Mouse (Mus musculus) thymus, postnatal 36 days (tissue): ENCODE measurements around the gene Mypop.

Experiments used
- DNase-seq, 2 experiments: peaks; one replicate each; pipeline ENCODE4 v3.0.0; 2022; ENCODE audit warnings: mixed read lengths in 2 of 2

The Mypop gene

DNA sequence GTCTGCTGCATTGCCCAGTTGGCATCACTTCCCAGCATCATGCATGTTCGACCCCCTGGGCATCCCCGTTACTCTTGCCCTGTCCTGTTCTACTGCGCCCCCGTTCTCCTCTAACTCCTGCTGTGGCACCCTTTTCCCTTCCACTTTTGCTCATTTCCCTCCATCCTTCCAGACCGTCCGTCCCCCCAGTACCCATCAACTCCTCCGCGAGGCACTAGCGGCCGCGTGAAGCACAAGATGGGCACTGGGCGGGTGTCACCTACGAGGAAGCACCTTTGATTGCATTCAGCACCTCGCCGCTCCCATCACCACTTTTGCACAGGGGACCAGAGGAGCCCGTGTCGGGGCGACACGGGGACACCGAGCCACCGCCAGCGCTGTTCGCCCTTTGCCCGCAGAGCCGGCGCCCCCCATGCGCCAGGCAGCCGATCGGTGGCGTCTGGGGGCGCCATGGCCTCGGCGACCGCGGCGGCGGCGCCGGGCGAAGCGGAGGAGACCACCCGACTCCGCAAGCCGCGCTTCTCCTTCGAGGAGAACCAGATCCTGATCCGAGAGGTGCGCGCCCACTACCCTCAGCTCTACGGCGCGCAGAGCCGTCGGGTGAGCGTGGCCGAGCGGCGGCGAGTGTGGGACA lies 732 bp downstream of the Mypop start:
- peak; percentile 25 to 49 for DNase-seq

DNA sequence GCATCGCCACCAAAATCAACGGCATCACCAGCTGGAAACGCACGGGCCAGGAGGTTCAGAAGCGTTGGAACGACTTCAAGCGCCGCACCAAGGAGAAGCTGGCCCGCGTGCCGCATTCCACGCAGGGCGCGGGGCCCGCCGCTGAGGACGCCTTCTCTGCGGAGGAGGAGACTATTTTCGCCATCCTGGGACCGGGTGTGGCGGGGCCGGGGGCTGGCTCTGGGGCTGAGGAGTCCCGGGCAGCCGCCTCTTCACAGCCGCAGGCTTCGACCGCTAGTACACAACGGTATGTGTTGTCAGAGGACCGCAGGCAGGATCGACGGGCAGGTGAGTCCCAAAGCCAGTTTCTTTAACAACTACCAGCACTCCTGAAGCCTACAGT lies 1.2 kb downstream of the Mypop start:
- peak in 1 of 2 experiments; percentile 33 for DNase-seq

DNA sequence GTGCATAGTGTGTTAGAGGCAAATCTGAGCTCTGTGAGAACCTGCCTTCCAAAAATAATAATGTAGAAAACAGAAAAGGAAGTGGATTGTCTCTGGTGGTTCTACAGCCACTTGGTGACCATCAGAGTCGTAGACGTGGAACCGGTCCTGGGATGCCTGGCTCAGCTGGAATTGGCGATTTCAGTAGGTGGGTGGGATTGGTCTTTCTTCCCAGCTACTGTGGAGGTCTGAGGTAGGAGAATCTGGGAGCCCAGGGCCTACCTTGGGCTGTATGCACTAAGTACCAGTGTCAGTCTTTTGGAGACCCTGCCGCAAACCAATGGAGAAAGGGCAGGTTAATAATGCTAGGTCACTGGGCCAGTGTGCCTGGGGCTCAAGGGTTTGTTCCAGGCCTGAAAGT lies 2.0 kb downstream of the Mypop start:
- DNase-seq, result no peak

DNA sequence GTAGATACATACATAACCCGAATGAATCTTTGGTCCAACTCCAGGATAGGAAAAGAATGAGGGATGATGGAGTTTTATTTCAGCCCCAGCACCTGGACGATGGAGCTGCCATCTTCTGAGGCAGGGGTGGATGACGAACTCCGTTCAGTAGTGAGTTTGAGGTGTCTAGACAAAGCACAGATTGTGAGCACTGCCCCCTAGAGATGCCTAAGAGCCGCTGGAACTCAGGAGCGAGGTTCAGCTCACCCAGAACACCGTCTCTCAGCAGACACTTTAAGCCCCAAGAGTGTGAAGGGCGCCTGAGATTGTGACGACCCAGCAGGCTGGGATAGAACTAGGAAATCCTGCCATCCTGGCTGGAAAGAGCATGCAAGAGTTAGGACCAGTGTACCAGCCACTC lies 7.8 kb downstream of the Mypop start:
- DNase-seq, result no peak

DNA sequence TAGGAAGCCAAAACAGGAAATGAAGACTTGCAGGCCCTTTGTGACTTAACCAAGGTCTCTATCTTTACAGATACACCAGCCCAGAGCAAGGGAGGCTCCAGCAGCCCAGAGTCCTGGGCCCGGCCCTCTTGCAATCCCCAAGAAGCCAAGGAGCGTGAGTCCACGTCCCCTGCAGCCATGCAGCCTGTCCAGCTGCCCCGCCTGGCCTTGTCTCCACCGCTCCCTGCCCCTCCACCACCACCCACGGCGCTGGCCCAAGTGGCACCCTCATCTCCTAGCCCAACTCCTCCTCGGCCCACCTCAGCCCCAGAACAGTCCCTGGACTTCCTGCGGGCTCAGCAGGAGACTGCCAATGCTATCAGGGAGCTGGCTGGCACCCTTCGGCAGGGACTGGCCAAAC lies 9.4 kb downstream of the Mypop start:
- peak; percentile 44 to 61 for DNase-seq

DNA sequence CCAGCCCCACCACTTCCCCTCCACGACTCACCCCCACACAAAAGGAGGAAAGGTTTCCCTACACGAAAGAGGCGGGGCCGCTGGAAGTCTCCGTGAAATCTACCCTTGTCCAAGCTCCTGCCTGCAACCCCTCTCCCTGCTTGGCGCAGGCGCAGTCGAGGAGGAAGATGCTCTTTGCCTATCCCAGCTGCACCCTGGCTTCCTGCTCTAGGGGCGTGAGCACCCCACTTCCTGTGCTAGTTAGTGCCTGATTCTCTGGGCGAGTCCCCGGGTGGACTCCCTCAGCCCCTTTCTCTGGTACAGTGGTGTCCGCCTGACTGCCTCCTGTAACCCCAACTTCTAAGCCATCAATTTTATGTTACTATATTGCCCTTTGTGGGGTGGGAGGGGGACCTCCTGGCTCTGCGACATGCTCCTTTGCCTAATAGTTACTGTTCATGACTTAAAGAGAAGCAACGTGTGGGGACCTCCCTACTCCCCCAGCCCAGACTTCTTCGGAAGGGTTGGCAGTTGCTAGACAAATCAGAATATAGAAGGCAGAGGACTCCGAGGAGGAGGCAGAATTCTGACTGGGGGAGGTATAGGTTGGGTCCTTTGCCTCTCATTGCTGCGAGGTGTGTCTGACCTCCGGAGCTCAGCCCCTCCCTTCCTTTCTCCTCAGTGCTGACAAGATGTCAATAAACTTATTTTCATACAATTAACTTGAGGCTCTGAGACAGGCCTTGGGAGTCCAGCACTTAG lies 10.2 kb downstream of the Mypop start:
- peak; percentile 92 to 96 for DNase-seq

DNA sequence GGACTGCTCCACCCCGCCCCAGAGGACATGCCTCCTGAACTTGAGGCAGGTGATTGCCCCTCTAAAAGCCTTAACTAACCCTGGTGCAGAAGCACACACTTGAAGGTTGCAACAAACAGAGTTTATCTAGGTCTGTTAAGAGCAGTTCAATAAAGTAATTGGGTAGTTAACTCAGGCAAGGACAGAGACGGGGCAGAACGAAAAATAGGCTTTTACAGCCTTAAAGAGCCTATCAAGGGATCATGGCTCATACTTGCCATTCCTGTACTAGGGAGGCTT lies 10.7 kb downstream of the Mypop start:
- no peak for DNase-seq

DNA sequence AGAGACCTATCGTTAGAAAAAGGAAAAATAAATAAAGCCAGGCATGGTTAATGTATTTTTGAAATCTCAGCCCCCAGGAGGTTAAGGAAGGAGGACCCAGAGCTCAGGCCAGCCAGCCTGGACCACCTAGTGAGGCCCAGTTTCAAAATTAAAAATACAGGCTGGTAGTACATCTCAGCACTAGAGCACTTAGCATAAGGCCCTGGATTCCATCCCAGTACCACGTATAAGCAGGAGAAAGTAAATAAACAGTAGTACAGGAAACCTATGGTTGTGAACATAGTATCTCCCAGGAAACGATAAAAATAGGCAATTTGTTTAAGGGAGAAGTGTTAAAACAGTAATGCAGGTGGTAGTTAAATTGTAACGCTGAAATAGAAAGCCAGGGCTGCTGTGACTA lies 11.1 kb downstream of the Mypop start:
- no peak for DNase-seq

DNA sequence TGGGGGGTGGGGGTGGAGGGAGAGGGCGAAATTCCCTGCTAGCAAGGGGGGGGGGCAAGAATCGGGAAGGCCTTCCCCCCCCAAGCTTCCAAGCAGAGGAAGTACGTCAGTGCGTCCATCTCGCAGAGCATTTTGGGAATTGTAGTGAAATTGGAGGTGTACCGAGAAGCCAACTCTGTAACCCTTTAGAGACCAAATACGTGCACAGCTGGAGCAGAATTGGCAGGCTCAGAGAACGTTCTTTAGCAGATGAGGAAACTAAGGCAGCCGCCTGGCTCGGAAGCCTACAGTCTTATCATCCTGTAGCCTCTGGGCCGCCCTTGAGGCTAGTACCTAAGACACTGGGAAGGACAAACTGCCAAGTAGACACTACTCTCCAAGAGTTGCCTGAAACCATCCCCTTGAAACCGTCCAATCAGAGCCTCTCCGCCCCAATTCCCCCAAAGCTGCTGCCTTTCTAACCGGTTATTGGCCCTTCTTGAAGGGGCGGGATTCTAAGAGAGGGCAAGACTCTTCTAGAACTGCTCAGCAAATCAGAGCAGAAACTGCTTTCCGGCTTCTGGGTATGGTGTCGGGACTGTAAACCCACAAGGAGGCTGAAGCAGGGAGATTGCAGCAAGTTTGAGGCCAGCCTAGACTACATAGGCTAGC lies 11.9 kb downstream of the Mypop start:
- DNase-seq, result peak; percentile 63 to 65

DNA sequence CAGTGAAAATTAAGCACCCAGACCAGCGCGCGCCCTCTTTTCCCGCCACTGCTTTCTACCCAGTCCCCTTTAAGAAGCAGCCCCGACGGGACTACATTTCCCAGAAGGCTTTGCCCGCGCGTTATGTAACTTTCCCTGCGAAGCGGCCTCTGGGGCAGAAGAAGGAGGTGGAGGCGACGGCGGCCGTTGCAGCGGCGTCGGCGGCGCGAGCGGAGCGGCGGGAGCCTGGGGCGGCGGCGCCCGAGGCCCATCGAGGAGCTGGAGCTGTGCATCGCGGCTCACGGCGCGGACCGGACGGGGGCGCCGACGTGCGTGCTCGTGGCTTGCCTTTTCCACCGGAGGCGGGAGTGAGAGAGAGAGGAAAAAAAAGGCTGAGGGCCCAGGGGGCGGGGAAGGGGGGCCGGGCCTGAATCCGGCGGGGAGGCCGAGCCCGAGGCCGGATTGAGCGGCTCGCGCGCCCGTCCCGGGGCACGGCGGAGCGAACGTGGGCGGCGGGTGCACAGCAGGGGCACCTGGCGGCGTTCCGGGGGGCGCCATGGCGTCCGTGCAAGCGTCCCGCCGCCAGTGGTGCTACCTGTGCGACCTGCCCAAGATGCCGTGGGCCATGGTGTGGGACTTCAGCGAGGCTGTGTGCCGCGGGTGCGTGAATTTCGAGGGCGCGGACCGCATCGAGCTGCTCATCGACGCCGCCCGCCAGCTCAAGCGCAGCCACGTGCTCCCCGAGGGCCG lies 13.0 kb downstream of the Mypop start, which contains the start of gene Irf2bp1:
Gene Irf2bp1, plus strand, starts transcription at position 143 of the 729 bp plus-strand sequence.
- peak; percentile 90 to 93 for DNase-seq

DNA sequence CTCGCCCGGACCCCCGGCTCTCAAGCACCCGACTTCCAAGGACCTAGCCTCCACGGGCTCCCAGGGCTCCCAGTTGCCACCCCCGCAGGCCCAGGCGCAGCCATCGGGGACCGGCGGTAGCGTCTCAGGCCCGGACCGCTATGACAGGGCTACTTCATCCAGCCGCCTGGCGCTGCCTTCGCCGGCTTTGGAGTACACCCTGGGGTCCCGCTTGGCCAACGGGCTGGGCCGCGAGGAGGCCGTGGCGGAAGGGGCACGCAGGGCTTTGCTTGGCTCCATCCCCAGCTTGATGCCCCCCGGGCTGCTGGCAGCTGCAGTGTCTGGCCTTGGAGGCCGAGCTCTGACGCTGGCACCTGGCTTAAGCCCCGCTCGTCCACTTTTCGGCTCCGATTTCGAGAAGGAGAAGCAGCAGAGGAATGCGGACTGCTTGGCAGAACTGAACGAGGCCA lies 13.6 kb downstream of the Mypop start:
- peak in 1 of 2 experiments; percentile 56 for DNase-seq

DNA sequence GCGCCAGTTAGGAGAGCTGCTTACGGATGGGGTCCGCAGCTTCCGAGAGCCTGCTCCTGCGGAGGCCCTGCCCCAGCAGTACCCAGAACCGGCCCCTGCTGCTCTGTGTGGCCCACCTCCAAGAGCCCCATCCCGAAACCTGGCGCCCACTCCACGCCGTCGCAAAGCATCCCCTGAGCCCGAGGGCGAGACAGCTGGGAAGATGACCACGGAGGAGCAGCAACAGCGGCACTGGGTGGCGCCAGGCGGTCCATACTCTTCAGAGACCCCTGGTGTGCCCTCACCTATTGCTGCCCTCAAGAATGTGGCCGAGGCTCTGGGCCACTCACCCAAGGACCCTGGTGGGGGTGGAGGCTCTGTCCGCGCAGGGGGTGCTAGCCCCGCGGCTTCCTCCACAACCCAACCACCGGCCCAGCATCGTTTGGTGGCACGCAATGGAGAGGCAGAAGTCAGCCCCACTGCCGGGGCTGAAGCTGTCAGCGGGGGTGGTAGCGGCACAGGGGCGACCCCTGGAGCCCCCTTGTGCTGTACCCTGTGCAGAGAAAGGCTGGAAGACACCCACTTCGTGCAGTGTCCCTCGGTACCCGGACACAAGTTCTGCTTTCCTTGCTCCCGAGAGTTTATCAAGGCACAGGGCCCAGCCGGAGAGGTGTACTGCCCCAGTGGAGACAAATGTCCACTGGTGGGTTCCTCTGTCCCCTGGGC lies 14.5 kb downstream of the Mypop start:
- DNase-seq, result peak in 1 of 2 experiments; percentile 39

DNA sequence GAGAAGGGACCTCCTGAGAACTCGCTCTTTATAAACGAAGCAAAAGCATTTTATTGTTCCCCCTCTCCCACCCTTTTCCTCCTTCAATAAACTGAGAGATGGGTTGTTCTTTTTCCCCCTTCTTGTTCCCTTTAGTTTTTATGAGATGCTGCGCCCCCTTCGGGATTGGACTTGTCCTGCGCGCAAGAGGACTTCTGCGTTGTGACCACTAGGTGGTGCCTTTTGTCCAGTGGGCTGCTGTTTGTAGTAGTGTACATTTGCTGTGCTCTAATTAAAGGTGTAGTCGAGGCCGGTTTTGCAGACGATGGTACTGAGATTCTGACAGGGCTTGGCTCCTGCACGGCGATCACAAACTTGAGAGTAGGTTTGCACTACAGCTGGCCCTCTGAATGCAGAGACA lies 15.4 kb downstream of the Mypop start:
- peak; percentile 71 to 75 for DNase-seq

DNA sequence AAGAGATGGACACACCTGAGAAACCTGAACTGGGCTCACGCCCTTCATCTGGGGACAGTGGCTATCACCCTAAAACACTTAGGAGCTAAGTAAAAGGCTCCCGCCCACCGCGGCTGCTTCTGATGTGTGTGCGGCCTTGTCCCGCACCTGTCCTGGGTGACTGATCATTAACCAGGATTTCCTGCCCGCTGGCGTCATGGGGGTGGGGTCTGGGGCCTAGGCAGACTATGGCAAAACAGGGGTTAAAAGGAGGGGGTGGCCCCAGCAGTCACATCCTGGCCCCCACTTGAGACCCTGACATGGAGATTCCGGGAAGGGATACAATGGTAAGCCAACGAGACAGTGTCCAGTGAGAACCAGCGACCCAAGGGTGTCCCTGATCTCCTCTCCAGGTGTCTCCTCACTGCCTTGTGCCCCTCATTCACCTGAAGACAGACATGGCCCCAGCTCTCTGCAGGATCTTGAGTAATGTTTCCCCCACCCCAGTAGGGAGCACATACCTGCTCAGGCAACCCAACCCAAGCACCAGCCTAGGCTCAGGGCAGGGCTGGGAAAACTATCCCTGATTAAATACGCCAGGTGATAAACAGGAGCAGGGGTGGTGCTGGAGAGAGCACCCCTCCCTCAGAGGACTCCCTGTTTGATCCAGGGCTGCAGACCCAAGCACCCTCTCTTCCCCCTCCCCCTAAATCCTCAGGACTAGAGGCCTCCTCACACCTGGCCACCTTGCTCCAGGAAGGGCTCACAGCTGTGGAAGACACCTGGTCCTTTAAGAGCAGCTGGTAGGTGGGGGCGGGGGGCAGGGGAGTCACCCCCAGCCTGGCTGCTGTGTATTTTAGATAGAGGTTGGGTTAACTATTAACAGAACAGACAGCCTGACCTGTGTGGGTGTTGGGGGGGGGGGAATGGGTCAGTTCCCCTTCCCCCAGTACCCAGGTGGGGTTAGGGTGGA lies 16.3 kb downstream of the Mypop start:
- DNase-seq, result no peak

DNA sequence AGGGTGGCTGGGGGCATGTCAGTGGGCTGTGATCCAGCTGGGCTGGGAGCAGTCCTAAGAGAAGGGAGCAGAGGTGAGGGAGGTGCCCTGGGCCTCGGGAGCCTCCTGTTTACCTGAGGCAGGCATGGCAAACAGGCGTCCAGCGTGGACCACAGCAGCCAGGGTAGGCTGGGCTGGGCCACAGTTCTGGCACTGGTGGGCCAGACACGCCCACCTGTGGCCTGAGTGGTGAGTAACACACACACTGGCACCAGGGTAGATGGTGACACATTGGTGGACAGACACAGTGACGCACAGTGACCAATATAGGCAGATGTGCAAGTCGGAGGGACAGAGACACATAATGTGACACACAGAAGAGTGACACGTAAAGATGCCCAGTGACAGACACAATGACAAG lies 19.5 kb downstream of the Mypop start:
- DNase-seq, result no peak

DNA sequence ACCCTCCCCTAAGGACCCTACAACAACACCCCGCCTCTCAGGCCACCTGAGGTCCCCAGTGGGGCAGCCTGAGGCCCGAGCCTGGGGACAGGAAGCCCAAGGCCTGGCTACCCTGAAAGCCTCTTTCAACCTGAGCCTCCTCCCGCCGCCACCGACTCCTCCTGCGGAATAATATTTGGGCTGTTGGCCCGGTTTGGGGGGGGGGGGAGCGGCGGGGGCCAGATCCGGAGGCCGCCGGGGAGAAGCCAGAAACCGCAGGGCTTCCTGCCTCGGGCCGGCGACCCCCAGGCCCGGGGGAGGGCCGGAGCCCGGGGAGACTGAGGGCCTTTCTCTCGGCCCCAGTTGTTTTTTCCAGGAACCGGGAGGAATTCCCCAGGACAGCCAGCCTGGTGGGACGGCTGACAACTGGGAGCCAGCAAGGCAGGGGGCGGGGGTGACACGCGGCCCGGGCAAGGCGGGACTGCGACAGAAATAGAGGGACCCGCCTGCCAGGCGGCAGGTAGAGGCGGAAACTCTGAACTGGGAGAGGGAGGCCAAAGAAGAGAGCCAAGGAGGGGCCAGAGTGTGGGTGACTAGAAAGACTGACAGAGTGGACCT lies 21.1 kb downstream of the Mypop start:
- no peak for DNase-seq

DNA sequence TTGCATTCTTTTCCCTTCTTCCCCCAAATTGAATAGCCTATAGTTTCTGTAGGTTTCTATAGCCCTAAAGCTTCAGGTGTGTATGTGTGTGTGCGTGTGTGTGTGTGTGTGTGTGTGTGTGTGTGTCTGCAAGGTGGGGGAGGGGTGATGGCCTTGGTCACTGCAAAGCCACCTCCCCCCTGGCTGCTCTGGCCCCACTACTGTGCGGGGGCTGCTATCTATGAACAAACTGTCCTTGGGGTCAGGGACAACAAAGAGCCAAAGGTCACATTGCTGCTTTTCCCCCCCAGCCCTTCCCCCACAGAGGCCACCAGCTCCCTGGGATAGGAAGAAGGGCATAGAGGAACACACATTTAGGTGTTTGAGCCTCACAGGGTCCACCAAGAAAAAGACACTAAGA lies 21.8 kb downstream of the Mypop start:
- DNase-seq, result no peak

DNA sequence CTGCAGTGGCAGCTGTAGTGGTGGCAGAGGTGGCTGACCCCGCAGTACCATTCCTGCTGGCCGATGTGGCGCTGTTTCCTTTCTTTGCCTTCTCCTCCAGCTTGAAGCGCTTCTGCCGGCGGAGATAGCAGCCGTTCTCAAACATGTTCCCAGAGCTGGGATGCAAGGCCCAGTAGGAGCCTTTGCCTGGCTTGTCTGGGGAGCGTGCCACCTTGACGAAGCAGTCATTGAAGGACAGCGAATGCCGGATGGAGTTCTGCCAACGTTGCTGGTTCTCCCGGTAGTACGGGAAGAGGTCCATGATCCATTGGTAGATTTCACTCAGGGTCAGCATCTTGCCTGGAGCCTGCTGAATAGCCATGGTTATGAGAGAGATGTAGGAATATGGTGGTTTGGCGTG lies 23.4 kb downstream of the Mypop start:
- no peak for DNase-seq

DNA sequence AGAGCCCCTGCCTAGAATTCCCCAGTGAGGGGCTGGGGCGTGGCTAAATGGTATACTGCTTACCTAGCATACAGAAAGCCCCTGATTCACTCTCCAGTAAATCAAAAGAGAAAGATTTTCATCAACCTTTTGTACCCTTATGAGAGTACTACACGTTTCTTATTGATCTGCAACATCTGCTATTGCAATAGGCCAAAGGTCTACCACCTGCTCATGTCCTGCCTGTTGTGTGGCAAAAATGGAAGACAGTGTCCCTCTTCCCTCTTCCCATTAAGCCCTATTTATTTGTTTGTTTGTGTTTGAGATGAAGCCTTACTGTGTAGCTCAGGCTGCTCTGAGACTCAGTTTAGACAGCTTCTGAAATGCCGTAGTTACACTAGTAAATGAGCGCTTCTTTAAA lies 25.0 kb downstream of the Mypop start:
- DNase-seq, result no peak

DNA sequence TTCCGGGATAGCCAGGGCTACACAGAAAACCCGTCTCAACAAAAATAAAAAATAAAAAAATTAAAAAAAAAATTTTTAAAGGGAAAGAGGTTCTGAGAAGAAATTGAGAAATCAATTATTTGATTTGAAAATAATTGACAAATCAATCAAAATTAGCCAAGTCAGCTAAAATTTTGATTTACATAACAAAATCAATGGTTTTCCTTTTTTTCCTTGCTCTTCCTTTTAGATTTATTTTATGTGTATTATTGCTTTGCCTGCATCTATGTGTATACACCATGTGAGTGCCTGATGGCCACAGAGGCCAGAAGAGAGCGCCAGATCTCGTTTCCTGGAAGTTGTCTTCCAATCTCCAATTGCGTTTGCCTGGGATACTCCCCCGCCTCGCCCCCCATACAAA lies 26.9 kb downstream of the Mypop start:
- DNase-seq, result no peak

DNA sequence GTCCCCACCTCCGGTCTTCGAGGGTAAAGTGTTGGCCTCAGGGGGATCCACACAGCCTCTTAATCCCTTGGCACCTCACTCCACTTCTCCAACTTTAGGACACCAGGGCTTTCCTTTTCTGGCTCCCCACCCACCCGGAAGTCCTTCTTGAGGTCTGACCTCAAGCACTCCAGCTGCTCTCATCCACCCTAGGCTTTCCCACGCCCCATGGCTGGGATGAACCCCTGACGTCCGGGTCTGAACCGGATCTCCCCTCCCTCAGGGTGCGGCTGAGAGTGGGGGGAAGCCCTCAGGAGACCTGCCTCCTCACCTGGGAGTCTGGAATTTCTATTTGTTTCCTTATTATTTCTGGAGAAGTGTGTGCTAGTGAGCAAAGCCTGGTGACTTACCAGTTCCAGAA lies 30.0 kb downstream of the Mypop start:
- no peak for DNase-seq
